Mouse (Mus musculus): ENCODE measurements around the gene Slc5a11. TPM values are rescaled to one million over a fixed set of nuclear protein-coding genes. Genes with fewer than 3 reads are reported as not detected.

Slc5a11 gene
- polyA plus RNA-seq, 1 experiment from 2014 or later, result 1.2 TPM

- ATAC-seq (ENCODE audit: low FRiP score, low TSS enrichment), result no peak
- WGBS, result 6% methylated on average over 6 of the region's 6 CpGs
- no peaks in the 10 kb centered on the region for H3K9me3 ChIP-seq (ENCODE audit: control insufficient read depth, low read length)
- no peak overlapping the region for H3K4me3 ChIP-seq (replicated peaks; ENCODE audit: low read depth, low read length)
- H3K27ac ChIP-seq (replicated peaks; ENCODE audit: low read depth, low read length), result no peak overlapping the region; the same call in 1 of the 2 replicates
- peak; percentile 13 for DNase-seq
- H3K4me1 ChIP-seq (ENCODE audit: control insufficient read depth, insufficient read depth, low read length), result no peaks in the 10 kb centered on the region
- H3K4me2 ChIP-seq (ENCODE audit: low read length), result no peak overlapping the region
- no peak overlapping the region for H3K9ac ChIP-seq (replicated peaks; ENCODE audit: low read length)
- no peaks in the 10 kb centered on the region for H3K36me3 ChIP-seq (ENCODE audit: control insufficient read depth, insufficient read depth, low read length)
- H3K27me3 ChIP-seq (ENCODE audit: control insufficient read depth, insufficient read depth, low read length), result no peaks in the 10 kb centered on the region
These were observed 4.0 kb downstream of the Slc5a11 start for GRCm38 (mm10) chr7:123218620-123219019.

DNA sequence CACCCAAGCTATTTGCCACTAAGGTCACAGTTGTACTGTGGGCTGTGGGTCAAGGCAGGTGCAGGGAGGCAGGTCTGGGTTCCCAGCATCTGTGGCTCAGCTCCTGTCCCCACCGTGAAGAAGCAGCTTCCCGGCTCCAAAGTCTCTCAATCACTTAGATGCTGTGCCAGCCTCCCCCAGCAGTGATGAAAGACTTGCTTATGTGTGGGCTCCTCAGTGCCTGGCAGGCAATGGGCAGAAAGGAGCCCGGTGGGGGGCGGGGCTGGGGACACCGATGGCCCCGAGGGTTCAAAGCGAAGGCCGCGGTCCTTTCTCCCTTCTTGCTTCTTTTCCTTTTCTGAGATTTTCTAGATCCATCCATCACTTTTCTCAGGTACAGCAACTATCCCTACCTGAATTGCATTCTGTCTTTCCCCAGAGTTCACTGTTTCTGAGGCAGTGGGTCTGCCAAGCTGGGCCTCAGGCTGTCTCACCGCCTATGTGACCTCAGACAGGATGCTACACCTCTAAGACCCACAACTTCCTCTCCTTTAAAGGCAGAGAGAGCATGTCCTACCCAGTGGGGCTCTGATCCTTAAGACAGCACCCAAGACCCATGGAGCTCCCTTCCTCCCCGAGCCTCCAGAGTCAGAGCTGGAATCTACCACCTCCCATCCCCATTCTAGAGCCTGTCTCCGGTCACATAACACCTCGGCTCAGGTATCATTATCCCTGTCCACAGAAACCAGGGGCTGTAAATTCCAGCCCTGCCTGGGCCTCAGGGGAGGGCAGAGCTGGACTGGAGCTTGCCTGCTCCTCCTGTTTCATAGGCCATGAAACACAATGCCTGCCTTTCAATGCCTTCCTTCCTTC lies 5.4 kb downstream of the Slc5a11 start:
- no peaks in the 10 kb centered on the region for H3K36me3 ChIP-seq (ENCODE audit: control insufficient read depth, insufficient read depth, low read length)
- no peak overlapping the region for H3K27ac ChIP-seq (replicated peaks; ENCODE audit: low read depth, low read length)
- no peak overlapping the region for H3K9ac ChIP-seq (replicated peaks; ENCODE audit: low read length)
- H3K4me3 ChIP-seq (replicated peaks; ENCODE audit: low read depth, low read length), result no peak overlapping the region
- ATAC-seq (ENCODE audit: low FRiP score, low TSS enrichment) (no peak), DNase-seq (no peak)
- H3K4me2 ChIP-seq (ENCODE audit: low read length), result no peak overlapping the region
- H3K9me3 ChIP-seq (ENCODE audit: control insufficient read depth, low read length), result no peaks in the 10 kb centered on the region
- no peaks in the 10 kb centered on the region for H3K4me1 ChIP-seq (ENCODE audit: control insufficient read depth, insufficient read depth, low read length)
- H3K27me3 ChIP-seq (ENCODE audit: control insufficient read depth, insufficient read depth, low read length), result no peaks in the 10 kb centered on the region
- 81% methylated on average over 13 of the region's 13 CpGs for WGBS

- 78% methylated on average over 2 of the region's 2 CpGs for WGBS
- ATAC-seq (ENCODE audit: low FRiP score, low TSS enrichment), result no peak
These were observed 6.0 kb downstream of the Slc5a11 start for GRCm38 (mm10) chr7:123220633-123220942.

DNA sequence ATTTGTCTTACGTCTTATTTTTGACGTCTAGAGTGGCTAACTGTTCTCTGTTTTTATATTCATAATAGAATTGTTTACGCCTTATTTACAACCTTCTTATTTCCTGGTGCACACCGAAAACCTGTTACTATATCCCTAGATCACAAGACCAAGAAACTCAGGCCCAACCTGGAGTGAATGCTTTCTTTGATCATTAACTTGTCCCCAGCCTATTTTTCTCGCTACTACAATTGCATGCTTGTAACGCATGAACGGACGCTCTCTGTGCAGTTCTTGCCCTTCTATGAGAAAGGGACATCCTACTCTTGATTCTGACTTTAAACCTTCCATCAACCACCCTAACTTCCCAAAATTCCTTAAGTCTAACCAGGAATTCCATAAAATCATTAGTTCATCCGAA lies 9.5 kb downstream of the Slc5a11 start:
- no peaks in the 10 kb centered on the region for H3K4me1 ChIP-seq (ENCODE audit: control insufficient read depth, insufficient read depth, low read length)
- no peaks in the 10 kb centered on the region for H3K27me3 ChIP-seq (ENCODE audit: control insufficient read depth, insufficient read depth, low read length)
- H3K9ac ChIP-seq (replicated peaks; ENCODE audit: low read length), result no peak overlapping the region
- no peak overlapping the region for H3K27ac ChIP-seq (replicated peaks; ENCODE audit: low read depth, low read length)
- no peak overlapping the region for H3K4me3 ChIP-seq (replicated peaks; ENCODE audit: low read depth, low read length)
- DNase-seq (no peak), ATAC-seq (ENCODE audit: low FRiP score, low TSS enrichment) (no peak)
- 67% methylated on average over 9 of the region's 9 CpGs for WGBS
- no peak overlapping the region for H3K4me2 ChIP-seq (ENCODE audit: low read length)
- no peaks in the 10 kb centered on the region for H3K36me3 ChIP-seq (ENCODE audit: control insufficient read depth, insufficient read depth, low read length)
- H3K9me3 ChIP-seq (ENCODE audit: control insufficient read depth, low read length), result no peaks in the 10 kb centered on the region

More at GRCm38 (mm10) chr7:123220633-123220942, 6.0 kb downstream of the Slc5a11 start:
- Histone ChIP-seq H3K4me1 (ENCODE audit: control insufficient read depth, insufficient read depth, low read length) (no peaks in the 10 kb centered on the region), H3K27me3 (ENCODE audit: control insufficient read depth, insufficient read depth, low read length) (no peaks in the 10 kb centered on the region), H3K4me2 (ENCODE audit: low read length) (no peak overlapping the region), H3K4me3 (replicated peaks; ENCODE audit: low read depth, low read length) (no peak overlapping the region), H3K9me3 (ENCODE audit: control insufficient read depth, low read length) (no peaks in the 10 kb centered on the region), H3K36me3 (ENCODE audit: control insufficient read depth, insufficient read depth, low read length) (no peaks in the 10 kb centered on the region), H3K27ac (replicated peaks; ENCODE audit: low read depth, low read length) (no peak overlapping the region), H3K9ac (replicated peaks; ENCODE audit: low read length) (no peak overlapping the region)
- DNase-seq, result no peak

DNA sequence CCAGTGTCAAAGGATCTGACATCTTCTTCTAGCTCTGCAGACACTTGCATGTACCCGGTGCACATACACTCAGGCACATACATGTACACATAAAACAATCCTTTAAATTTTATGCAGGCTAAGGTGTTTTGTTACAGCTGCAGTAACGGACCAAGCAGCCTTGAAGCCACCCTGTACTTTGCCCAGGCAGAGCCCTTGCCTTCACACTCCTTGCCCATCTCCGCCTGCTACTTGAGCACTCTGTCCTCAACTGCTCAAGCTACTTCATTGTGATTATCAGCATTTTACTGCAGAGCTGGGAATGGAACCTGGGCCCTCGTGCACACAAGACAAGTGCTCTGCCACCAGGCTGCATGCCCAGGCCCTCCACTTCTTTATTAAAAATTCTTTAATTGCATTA lies 10.6 kb downstream of the Slc5a11 start:
- H3K9me3 ChIP-seq (ENCODE audit: control insufficient read depth, low read length), result no peaks in the 10 kb centered on the region
- no peaks in the 10 kb centered on the region for H3K36me3 ChIP-seq (ENCODE audit: control insufficient read depth, insufficient read depth, low read length)
- ATAC-seq (ENCODE audit: low FRiP score, low TSS enrichment) (no peak), DNase-seq (no peak)
- H3K27me3 ChIP-seq (ENCODE audit: control insufficient read depth, insufficient read depth, low read length), result no peaks in the 10 kb centered on the region
- no peaks in the 10 kb centered on the region for H3K4me1 ChIP-seq (ENCODE audit: control insufficient read depth, insufficient read depth, low read length)
- no peak overlapping the region for H3K4me3 ChIP-seq (replicated peaks; ENCODE audit: low read depth, low read length)
- H3K9ac ChIP-seq (replicated peaks; ENCODE audit: low read length), result no peak overlapping the region
- no peak overlapping the region for H3K27ac ChIP-seq (replicated peaks; ENCODE audit: low read depth, low read length)
- WGBS, result 83% methylated on average over 4 of the region's 4 CpGs
- no peak overlapping the region for H3K4me2 ChIP-seq (ENCODE audit: low read length)

- H3K36me3 ChIP-seq (ENCODE audit: control insufficient read depth, insufficient read depth, low read length), result no peaks in the 10 kb centered on the region
- H3K4me2 ChIP-seq (ENCODE audit: low read length), result no peak overlapping the region
- no peak for ATAC-seq (ENCODE audit: low FRiP score, low TSS enrichment)
- H3K27me3 ChIP-seq (ENCODE audit: control insufficient read depth, insufficient read depth, low read length), result no peaks in the 10 kb centered on the region
- no peak overlapping the region for H3K9ac ChIP-seq (replicated peaks; ENCODE audit: low read length)
- 35% methylated on average over 4 of the region's 4 CpGs for WGBS
- H3K4me3 ChIP-seq (replicated peaks; ENCODE audit: low read depth, low read length), result no peak overlapping the region
- no peak overlapping the region for H3K27ac ChIP-seq (replicated peaks; ENCODE audit: low read depth, low read length)
- no peaks in the 10 kb centered on the region for H3K9me3 ChIP-seq (ENCODE audit: control insufficient read depth, low read length)
- H3K4me1 ChIP-seq (ENCODE audit: control insufficient read depth, insufficient read depth, low read length), result peaks cover 6% of the 10 kb centered on the region
- peak; percentile 37 for DNase-seq
These were observed 20.9 kb downstream of the Slc5a11 start for GRCm38 (mm10) chr7:123235449-123235848.

GRCm38 (mm10) chr7:123238621-123239020 lies 24.0 kb downstream of the Slc5a11 start:
- peaks cover 6% of the 10 kb centered on the region for H3K4me1 ChIP-seq (ENCODE audit: control insufficient read depth, insufficient read depth, low read length)
- no peak overlapping the region for H3K4me3 ChIP-seq (replicated peaks; ENCODE audit: low read depth, low read length)
- no peak overlapping the region for H3K4me2 ChIP-seq (ENCODE audit: low read length)
- peak; percentile 67 for DNase-seq
- H3K9me3 ChIP-seq (ENCODE audit: control insufficient read depth, low read length), result no peaks in the 10 kb centered on the region
- no peaks in the 10 kb centered on the region for H3K36me3 ChIP-seq (ENCODE audit: control insufficient read depth, insufficient read depth, low read length)
- 43% methylated on average over 4 of the region's 4 CpGs for WGBS
- H3K27ac ChIP-seq (replicated peaks; ENCODE audit: low read depth, low read length), result no peak overlapping the region
- ATAC-seq (ENCODE audit: low FRiP score, low TSS enrichment), result no peak
- H3K9ac ChIP-seq (replicated peaks; ENCODE audit: low read length), result no peak overlapping the region
- no peaks in the 10 kb centered on the region for H3K27me3 ChIP-seq (ENCODE audit: control insufficient read depth, insufficient read depth, low read length)

DNA sequence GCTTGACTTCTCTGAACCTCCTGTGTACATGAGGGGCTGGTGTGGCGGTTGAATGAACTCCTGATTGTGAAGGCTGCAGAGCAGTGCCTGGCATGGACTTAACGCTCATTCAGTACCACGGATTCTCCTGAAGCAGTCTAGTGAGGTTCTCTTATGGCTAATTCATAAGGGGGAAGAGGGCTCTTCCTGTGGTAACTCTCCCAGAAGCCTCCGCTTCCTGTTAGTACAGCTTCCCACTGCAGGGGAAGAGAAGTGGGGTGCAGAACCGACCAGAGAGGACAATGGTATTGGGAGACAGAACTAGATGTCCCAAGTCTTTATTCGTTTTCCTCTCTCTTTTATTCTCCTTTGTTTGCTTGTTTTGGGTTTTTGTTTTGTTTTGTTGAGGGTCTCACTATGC lies 25.5 kb downstream of the Slc5a11 start:
- no peaks in the 10 kb centered on the region for H3K9me3 ChIP-seq (ENCODE audit: control insufficient read depth, low read length)
- H3K27me3 ChIP-seq (ENCODE audit: control insufficient read depth, insufficient read depth, low read length), result no peaks in the 10 kb centered on the region
- no peaks in the 10 kb centered on the region for H3K36me3 ChIP-seq (ENCODE audit: control insufficient read depth, insufficient read depth, low read length)
- H3K27ac ChIP-seq (replicated peaks; ENCODE audit: low read depth, low read length), result no peak overlapping the region
- 77% methylated on average over 6 of the region's 6 CpGs for WGBS
- peaks cover 6% of the 10 kb centered on the region for H3K4me1 ChIP-seq (ENCODE audit: control insufficient read depth, insufficient read depth, low read length)
- H3K4me3 ChIP-seq (replicated peaks; ENCODE audit: low read depth, low read length), result no peak overlapping the region
- H3K9ac ChIP-seq (replicated peaks; ENCODE audit: low read length), result no peak overlapping the region
- DNase-seq, result no peak
- no peak for ATAC-seq (ENCODE audit: low FRiP score, low TSS enrichment)
- no peak overlapping the region for H3K4me2 ChIP-seq (ENCODE audit: low read length)

GRCm38 (mm10) chr7:123242241-123242640 lies 27.7 kb downstream of the Slc5a11 start:
- no peaks in the 10 kb centered on the region for H3K27me3 ChIP-seq (ENCODE audit: control insufficient read depth, insufficient read depth, low read length)
- ATAC-seq (ENCODE audit: low FRiP score, low TSS enrichment) (no peak), DNase-seq (no peak)
- H3K9ac ChIP-seq (replicated peaks; ENCODE audit: low read length), result no peak overlapping the region
- H3K4me2 ChIP-seq (ENCODE audit: low read length), result no peak overlapping the region
- H3K27ac ChIP-seq (replicated peaks; ENCODE audit: low read depth, low read length), result no peak overlapping the region
- no peak overlapping the region for H3K4me3 ChIP-seq (replicated peaks; ENCODE audit: low read depth, low read length)
- WGBS, result 95% methylated on average over 7 of the region's 7 CpGs
- no peaks in the 10 kb centered on the region for H3K9me3 ChIP-seq (ENCODE audit: control insufficient read depth, low read length)
- H3K36me3 ChIP-seq (ENCODE audit: control insufficient read depth, insufficient read depth, low read length), result no peaks in the 10 kb centered on the region
- peaks cover 6% of the 10 kb centered on the region for H3K4me1 ChIP-seq (ENCODE audit: control insufficient read depth, insufficient read depth, low read length)
